Mouse (Mus musculus) liver, embryonic 13.5 days (tissue): Measurements from ENCODE around the gene Aldoc. TPM values are rescaled to one million over a fixed set of nuclear protein-coding genes. Genes with fewer than 3 reads are reported as not detected.

ENCODE experiments used
- ATAC-seq: fragments of 200-750 bp; cut with Nextera tagmentation; 2 replicates; pipeline ENCODE4 v1.8.0; 2017; ENCODE audit warnings: low read depth, mild to moderate bottlenecking, moderate number of reproducible peaks, moderate library complexity
- DNase-seq: peaks from one replicate; pipeline ENCODE4 v3.0.0; 2022
- H3K27ac ChIP-seq: fragments of 300-500 bp; sonication (generic); 2 replicates; pipeline ENCODE4 v1.5.1; 2015; ENCODE audit warnings: moderate library complexity, mild to moderate bottlenecking, inconsistent platforms
- H3K27me3 ChIP-seq: fragments of 300-500 bp; sonication (generic); 2 replicates; pipeline ENCODE4 v1.6.1; 2015; ENCODE audit warnings: mild to moderate bottlenecking, inconsistent platforms
- H3K36me3 ChIP-seq: fragments of 300-500 bp; sonication (generic); 2 replicates; pipeline ENCODE4 v1.6.1; 2015; ENCODE audit warnings: mild to moderate bottlenecking, inconsistent platforms
- H3K4me1 ChIP-seq: fragments of 300-500 bp; sonication (generic); replicated peaks from 2 replicates; pipeline ENCODE4 v1.6.1; 2015; ENCODE audit warnings: inconsistent platforms
- H3K4me2 ChIP-seq: fragments of 300-500 bp; sonication (generic); 2 replicates; pipeline ENCODE4 v1.6.1; 2015; ENCODE audit warnings: inconsistent platforms, mild to moderate bottlenecking, moderate library complexity
- H3K4me3 ChIP-seq: fragments of 300-500 bp; sonication (generic); replicated peaks from 2 replicates; pipeline ENCODE4 v1.5.1; 2015; ENCODE audit warnings: mild to moderate bottlenecking, inconsistent platforms
- H3K9ac ChIP-seq: fragments of 300-500 bp; sonication (generic); 2 replicates; pipeline ENCODE4 v1.6.1; 2015; ENCODE audit warnings: mild to moderate bottlenecking, inconsistent platforms
- H3K9me3 ChIP-seq: fragments of 300-500 bp; sonication (generic); replicated peaks from 2 replicates; pipeline ENCODE4 v1.6.1; 2016; ENCODE audit warnings: inconsistent platforms
- WGBS: fragments of 180-500 bp; shearing (Covaris S2); methylation state at CpG from one replicate; pipeline ENCODE4 v1.1.7; 2015; ENCODE audit not compliant: insufficient replicate concordance; 5-methylcytosine and 5-hydroxymethylcytosine counted together
- polyA plus RNA-seq: library from polyadenylated mRNA; unstranded; fragments of >200 nt; fragmentation: Nextera tagmentation; extraction: Ambion mirVana; gene quantifications from 2 replicates; pipeline ENCODE4 v1.2.1, GENCODE M21; 2015

Gene Aldoc
- polyA plus RNA-seq, 1 experiment from 2014 or later = 4.9 TPM

- no peak for ATAC-seq
- Histone ChIP-seq H3K27ac (no peak overlapping the region), H3K4me2 (no peak overlapping the region), H3K4me3 (no peak overlapping the region), H3K36me3 (no peaks in the 10 kb centered on the region), H3K9me3 (no peaks in the 10 kb centered on the region), H3K27me3 (0 out of 2 replicates have a peak, but pooled peaks cover 2% of the 10 kb centered on the region), H3K4me1 (0 out of 2 replicates have a peak, but pooled peaks cover under 1% of the 10 kb centered on the region), H3K9ac (no peak overlapping the region)
- WGBS = 73% methylated on average over 15 of the region's 15 CpGs
- DNase-seq = no peak
Observed at GRCm38 (mm10) chr11:78367456-78368225, 44.9 kb downstream of the Aldoc start.

GRCm38 (mm10) chr11:78370389-78370788, 47.6 kb downstream of the Aldoc start:
- H3K4me2 ChIP-seq = no peak overlapping the region
- no peak for ATAC-seq
- H3K4me1 ChIP-seq = 0 out of 2 replicates have a peak, but pooled peaks cover 3% of the 10 kb centered on the region
- DNase-seq = no peak
- no peak overlapping the region for H3K27ac ChIP-seq
- H3K36me3 ChIP-seq = no peaks in the 10 kb centered on the region
- no peak overlapping the region for H3K4me3 ChIP-seq
- 0 out of 2 replicates have a peak, but pooled peaks cover 2% of the 10 kb centered on the region for H3K27me3 ChIP-seq
- no peak overlapping the region for H3K9ac ChIP-seq
- WGBS = 32% methylated on average over 1 of the region's 1 CpGs
- no peaks in the 10 kb centered on the region for H3K9me3 ChIP-seq

- no peaks in the 10 kb centered on the region for H3K9me3 ChIP-seq
- no peaks in the 10 kb centered on the region for H3K36me3 ChIP-seq
- WGBS = 73% methylated on average over 11 of the region's 11 CpGs
- no peak overlapping the region for H3K4me2 ChIP-seq
- no peak for ATAC-seq
- DNase-seq = no peak
- no peak overlapping the region for H3K9ac ChIP-seq
- H3K4me1 ChIP-seq = 0 out of 2 replicates have a peak, but pooled peaks cover 3% of the 10 kb centered on the region
- no peak overlapping the region for H3K4me3 ChIP-seq
- H3K27ac ChIP-seq = no peak overlapping the region
- H3K27me3 ChIP-seq = 0 out of 2 replicates have a peak, but pooled peaks cover 2% of the 10 kb centered on the region
Observed at GRCm38 (mm10) chr11:78371711-78372110, 48.9 kb downstream of the Aldoc start.

GRCm38 (mm10) chr11:78372166-78372565, 49.4 kb downstream of the Aldoc start:
- ATAC-seq (no peak), DNase-seq (no peak)
- 0 out of 2 replicates have a peak, but pooled peaks cover 2% of the 10 kb centered on the region for H3K27me3 ChIP-seq
- no peak overlapping the region for H3K4me2 ChIP-seq
- WGBS = 71% methylated on average over 3 of the region's 3 CpGs
- no peak overlapping the region for H3K27ac ChIP-seq
- H3K9ac ChIP-seq = no peak overlapping the region
- no peak overlapping the region for H3K4me3 ChIP-seq
- no peaks in the 10 kb centered on the region for H3K36me3 ChIP-seq
- 0 out of 2 replicates have a peak, but pooled peaks cover 3% of the 10 kb centered on the region for H3K4me1 ChIP-seq
- no peaks in the 10 kb centered on the region for H3K9me3 ChIP-seq

GRCm38 (mm10) chr11:78372610-78373009, 49.8 kb downstream of the Aldoc start:
- 68% methylated on average over 7 of the region's 7 CpGs for WGBS
- H3K36me3 ChIP-seq = no peaks in the 10 kb centered on the region
- ATAC-seq = no peak
- H3K27ac ChIP-seq = no peak overlapping the region
- H3K4me2 ChIP-seq = no peak overlapping the region
- no peaks in the 10 kb centered on the region for H3K9me3 ChIP-seq
- H3K4me1 ChIP-seq = 0 out of 2 replicates have a peak, but pooled peaks cover 3% of the 10 kb centered on the region
- H3K27me3 ChIP-seq = 0 out of 2 replicates have a peak, but pooled peaks cover 2% of the 10 kb centered on the region
- H3K9ac ChIP-seq = no peak overlapping the region
- no peak for DNase-seq
- no peak overlapping the region for H3K4me3 ChIP-seq

GRCm38 (mm10) chr11:78374147-78374546, 51.4 kb downstream of the Aldoc start:
- DNase-seq = no peak

More at GRCm38 (mm10) chr11:78374147-78374546, 51.4 kb downstream of the Aldoc start:
- 78% methylated on average over 8 of the region's 8 CpGs for WGBS
- H3K4me3 ChIP-seq = no peak overlapping the region
- H3K36me3 ChIP-seq = no peaks in the 10 kb centered on the region
- no peaks in the 10 kb centered on the region for H3K9me3 ChIP-seq
- H3K27me3 ChIP-seq = 0 out of 2 replicates have a peak, but pooled peaks cover 2% of the 10 kb centered on the region
- no peak overlapping the region for H3K27ac ChIP-seq
- ATAC-seq = no peak
- no peak overlapping the region for H3K9ac ChIP-seq
- H3K4me1 ChIP-seq = 0 out of 2 replicates have a peak, but pooled peaks cover 3% of the 10 kb centered on the region
- no peak overlapping the region for H3K4me2 ChIP-seq

Other genes starting within 250 kb of the Aldoc start
- gene Eral1, start 242.6 kb upstream of the Aldoc start, polyA plus RNA-seq = 19.1 and 20.2 TPM in 2 replicates
- 3.7 and 5.5 TPM in 2 replicates for gene Fam222b, start 228.3 kb upstream of the Aldoc start, polyA plus RNA-seq
- 28.0 and 34.6 TPM in 2 replicates for gene Traf4, start 157.4 kb upstream of the Aldoc start, polyA plus RNA-seq
- 8.9 and 9.2 TPM in 2 replicates for gene Nek8, start 146.3 kb upstream of the Aldoc start, polyA plus RNA-seq
- 50.3 and 54.3 TPM in 2 replicates for gene Tlcd1, start 146.3 kb upstream of the Aldoc start, polyA plus RNA-seq
- gene Rpl23a, start 139.4 kb upstream of the Aldoc start, polyA plus RNA-seq = 1,033 and 1,075 TPM in 2 replicates
- gene Rab34, start 134.5 kb upstream of the Aldoc start, polyA plus RNA-seq = 13.5 and 15.6 TPM in 2 replicates
- 0.44 and 0.65 TPM in 2 replicates for gene Proca1, start 129.6 kb upstream of the Aldoc start, polyA plus RNA-seq
- gene Sdf2, start 77.2 kb upstream of the Aldoc start, polyA plus RNA-seq = 29.6 and 29.8 TPM in 2 replicates
- gene Supt6, start 77.0 kb upstream of the Aldoc start, polyA plus RNA-seq = 9.8 and 12.3 TPM in 2 replicates
- 33.6 and 42.8 TPM in 2 replicates for gene 2610507B11Rik, start 61.2 kb upstream of the Aldoc start, polyA plus RNA-seq
- 0.06 TPM in 1 of 2 replicates, not detected in the other for gene BC030499, start 32.1 kb upstream of the Aldoc start, polyA plus RNA-seq
- gene Spag5, start 21.4 kb upstream of the Aldoc start, polyA plus RNA-seq = 30.3 and 32.6 TPM in 2 replicates
- gene Pigs, start 5.4 kb downstream of the Aldoc start, polyA plus RNA-seq = 32.3 and 37.1 TPM in 2 replicates
- 27.4 and 28.0 TPM in 2 replicates for gene Unc119, start 20.5 kb downstream of the Aldoc start, polyA plus RNA-seq
- gene Foxn1, start 63.6 kb downstream of the Aldoc start, polyA plus RNA-seq = not detected in 2 replicates
- gene Slc13a2, start 99.2 kb downstream of the Aldoc start, polyA plus RNA-seq = 0.07 TPM in 1 of 2 replicates, not detected in the other
- 6.1 and 6.5 TPM in 2 replicates for gene Slc46a1, start 142.7 kb downstream of the Aldoc start, polyA plus RNA-seq
- gene Sarm1, start 174.8 kb downstream of the Aldoc start, polyA plus RNA-seq = 0.16 and 0.29 TPM in 2 replicates
- gene Vtn, start 176.1 kb downstream of the Aldoc start, polyA plus RNA-seq = 297 and 348 TPM in 2 replicates
- 0.09 and 0.24 TPM in 2 replicates for gene Sebox, start 180.5 kb downstream of the Aldoc start, polyA plus RNA-seq
- gene Tmem199, start 189.2 kb downstream of the Aldoc start, polyA plus RNA-seq = 30.1 and 31.9 TPM in 2 replicates
- gene Poldip2, start 189.2 kb downstream of the Aldoc start, polyA plus RNA-seq = 78.1 and 82.4 TPM in 2 replicates
- 15.6 and 16.4 TPM in 2 replicates for gene Tnfaip1, start 213.4 kb downstream of the Aldoc start, polyA plus RNA-seq
- 83.1 and 88.6 TPM in 2 replicates for gene Ift20, start 213.4 kb downstream of the Aldoc start, polyA plus RNA-seq
- 110 and 122 TPM in 2 replicates for gene Tmem97, start 227.8 kb downstream of the Aldoc start, polyA plus RNA-seq